Mouse (Mus musculus) heart, embryonic 10.5 days (tissue): ENCODE measurements at regions not wholly inside any gene's neighbourhood (a gene's known extent, or its start where the extent isn't known, plus 50 kb on each side); places are given as distances from the start of the nearest gene placed in this dataset.

Source experiments
- DNase-seq: peaks from one replicate; pipeline ENCODE4 v3.0.0-alpha.2; 2017; ENCODE audit warnings: low spot score
- H3K27ac ChIP-seq: fragments of 300-500 bp; sonication (generic); 2 replicates; pipeline ENCODE4 v1.5.1; 2016; ENCODE audit warnings: mild to moderate bottlenecking
- H3K27me3 ChIP-seq: fragments of 300-500 bp; sonication (generic); 2 replicates; pipeline ENCODE4 v1.6.1; 2016; ENCODE audit warnings: mild to moderate bottlenecking; ENCODE audit not compliant: poor library complexity, insufficient read depth, severe bottlenecking
- H3K36me3 ChIP-seq: fragments of 300-500 bp; sonication (generic); 2 replicates; pipeline ENCODE4 v1.6.1; 2016; ENCODE audit warnings: mild to moderate bottlenecking, moderate library complexity
- H3K4me1 ChIP-seq: fragments of 300-500 bp; sonication (generic); 2 replicates; pipeline ENCODE4 v1.6.1; 2016; ENCODE audit warnings: mild to moderate bottlenecking
- H3K4me3 ChIP-seq: fragments of 300-500 bp; sonication (generic); 2 replicates; pipeline ENCODE4 v1.5.1; 2016; ENCODE audit warnings: mild to moderate bottlenecking, moderate library complexity
- H3K9me3 ChIP-seq: fragments of 300-500 bp; sonication (generic); 2 replicates; pipeline ENCODE4 v1.6.1; 2016; ENCODE audit warnings: mild to moderate bottlenecking, moderate library complexity
- WGBS: fragments of 180-500 bp; shearing (Covaris S2); methylation state at CpG from one replicate; pipeline ENCODE4 v1.1.7; 2016; 5-methylcytosine and 5-hydroxymethylcytosine counted together

GRCm38 (mm10) chr14:65476699-65477098 lies 118.5 kb downstream of the Zfp395 start:
- Histone ChIP-seq H3K9me3 (no peaks in the 10 kb centered on the region), H3K27ac (no peak overlapping the region), H3K27me3 (no peaks in the 10 kb centered on the region), H3K4me1 (peaks cover 24% of the 10 kb centered on the region), H3K4me3 (no peak overlapping the region), H3K36me3 (no peaks in the 10 kb centered on the region)
- WGBS = 67% methylated on average over 3 of the region's 3 CpGs
- DNase-seq = no peak

- 37% methylated on average over 5 of the region's 5 CpGs for WGBS
- H3K27ac ChIP-seq = 0 out of 2 replicates have a peak overlapping the region, but pooled peaks have one; percentile 36
- H3K4me1 ChIP-seq = peaks cover 24% of the 10 kb centered on the region
- no peak for DNase-seq
- no peak overlapping the region for H3K4me3 ChIP-seq
- H3K36me3 ChIP-seq = no peaks in the 10 kb centered on the region
- no peaks in the 10 kb centered on the region for H3K9me3 ChIP-seq
- H3K27me3 ChIP-seq = no peaks in the 10 kb centered on the region
Observed at GRCm38 (mm10) chr14:65479744-65480143, 121.6 kb downstream of the Zfp395 start.

- 9% methylated on average over 6 of the region's 6 CpGs for WGBS
- Histone ChIP-seq H3K36me3 (no peaks in the 10 kb centered on the region), H3K4me1 (peaks cover 24% of the 10 kb centered on the region), H3K27ac (0 out of 2 replicates have a peak overlapping the region, but pooled peaks have one; percentile 18), H3K9me3 (no peaks in the 10 kb centered on the region), H3K4me3 (no peak overlapping the region), H3K27me3 (no peaks in the 10 kb centered on the region)
- DNase-seq = peak; percentile 79
Observed at GRCm38 (mm10) chr14:65480398-65480797, 122.2 kb downstream of the Zfp395 start.
